ENCODE assay signal across 8 mouse cellular contexts in genomic region chr8:94703972-94704668, GRCm38 (mm10). TPM values are rescaled to one million over a fixed set of nuclear protein-coding genes. Genes with fewer than 3 reads are reported as not detected.
DNase-seq lines count a peak whose midpoint lies in the region; ATAC-seq lines count a peak whose summit lies in the region.

No protein-coding gene starts in this region.

- 0 out of 2 replicates have a peak, but pooled peaks cover 2% of the 10 kb centered on the region for H3K27me3 ChIP-seq in hindbrain, embryonic 11.5 days (ENCODE audit: control insufficient read depth, insufficient read depth, low read length)

- H3K27ac ChIP-seq in hindbrain, embryonic 11.5 days (ENCODE audit: low read depth, low read length): 0 out of 2 replicates have a peak overlapping the region, but pooled peaks have one; percentile 2

- no peaks in the 10 kb centered on the region for H3K4me1 ChIP-seq in hindbrain, embryonic 11.5 days (replicated peaks; ENCODE audit: control insufficient read depth, insufficient read depth, low read length)

- peak; percentile 99 for DNase-seq in MN1 (ENCODE audit: low spot score)
- peak; percentile 99 for DNase-seq in cerebellum, adult 9-10 months
- DNase-seq in hindbrain, embryonic 11.5 days (ENCODE audit: low spot score): peak; percentile 100
- DNase-seq in layer of hippocampus, postnatal 10 days (ENCODE audit: low spot score in 2 of 2): peak; percentile 100
- DNase-seq in lung, postnatal 10 days: peak; percentile 95
- DNase-seq in ovary, postnatal 36 days (ENCODE audit: low spot score): peak; percentile 97
- peak; percentile 98 for DNase-seq in thymus, postnatal 25 days

- H3K9ac ChIP-seq in hindbrain, embryonic 11.5 days (ENCODE audit: low read depth, low read length): peak overlapping the region; percentile 46

- WGBS in hindbrain, embryonic 11.5 days: under 1% methylated on average over 35 of the region's 35 CpGs

- H3K36me3 ChIP-seq in hindbrain, embryonic 11.5 days (ENCODE audit: control insufficient read depth, insufficient read depth, low read length): no peaks in the 10 kb centered on the region

- peak overlapping the region; percentile 45 for H3K4me3 ChIP-seq in hindbrain, embryonic 11.5 days (ENCODE audit: low read depth, low read length)

- H3K4me2 ChIP-seq in hindbrain, embryonic 11.5 days (replicated peaks; ENCODE audit: low read depth, low read length): peak overlapping the region; percentile 44

- peak; percentile 53 for ATAC-seq in frontal cortex, adult (ENCODE audit: low TSS enrichment)
- peak; percentile 93 for ATAC-seq in hindbrain, embryonic 11.5 days (ENCODE audit: low FRiP score)

- H3K9me3 ChIP-seq in hindbrain, embryonic 11.5 days (ENCODE audit: control insufficient read depth, low read length): no peaks in the 10 kb centered on the region

RNA-seq across cellular contexts. Expression of gene Pllp, which starts 8.0 kb away (rescaled TPM):
- 0.25 and 0.63 TPM in 2 replicates for polyA plus RNA-seq in hindbrain, embryonic 11.5 days (2014; fragmentation: Nextera tagmentation; extraction: Ambion mirVana)
- 10 to 100 TPM; 26.9 to 27.6 TPM for total RNA-seq in layer of hippocampus, postnatal 10 days (2021)

RNA-seq across cellular contexts. Expression of gene Arl2bp, which starts 37.7 kb away (rescaled TPM):
- 65.2 and 94.5 TPM in 2 replicates for polyA plus RNA-seq in hindbrain, embryonic 11.5 days (2014; fragmentation: Nextera tagmentation; extraction: Ambion mirVana)
- total RNA-seq in layer of hippocampus, postnatal 10 days (2021): 100 to 1,000 TPM; 158 to 163 TPM

RNA-seq across cellular contexts. Expression of gene Ccl22, which starts 41.3 kb away (rescaled TPM):
- polyA plus RNA-seq in hindbrain, embryonic 11.5 days (2014; fragmentation: Nextera tagmentation; extraction: Ambion mirVana): not detected in 2 replicates
- not detected for total RNA-seq in layer of hippocampus, postnatal 10 days (2021)

Comparison
In these comparisons a context has a peak if more than half of its experiments do, and no peak if none do; other contexts are left out.
1. Peak in every context shown above with its lines: DNase-seq, ATAC-seq, H3K4me3 ChIP-seq and H3K27ac ChIP-seq.